11 mouse cellular contexts compared by ENCODE assay signal in genomic region chr1:71971943-71972342, GRCm38 (mm10).
A peak's percentile ranks its signal among the peaks of the same experiment; 100 is the strongest.
DNase-seq lines count a peak whose midpoint lies in the region; ATAC-seq lines count a peak whose summit lies in the region.
"Had no signal": no experiment of that assay in that cellular context is flagged by ENCODE, and none has a peak within 500 bp of the region (broad histone marks: within the 10 kb centered on the region; RNA-seq: fewer than 3 reads in every experiment).

No protein-coding gene starts in this region.

- intact Hi-C loops in gastrocnemius, postnatal 36 days (cut with DNase I) = no loop called here

- peak; percentile 97 for ATAC-seq in frontal cortex, adult (ENCODE audit: low TSS enrichment)
- ATAC-seq: inflammation-experienced regulatory T-cells, adult 6 months; midbrain, embryonic 16.5 days had no signal

- DNase-seq in frontal cortex, postnatal 25 days (ENCODE audit: low spot score in 2 of 2) = no peak
- peak; percentile 11 for DNase-seq in ovary, postnatal 36 days (ENCODE audit: low spot score)
- DNase-seq in ovary, adult 18-20 months (ENCODE audit: low spot score) = no peak
- DNase-seq in gastrocnemius, postnatal 36 days = peak; percentile 63 to 67
- DNase-seq in telencephalon, adult 2 months (ENCODE audit: low read depth, low spot score) = peak; percentile 42
- DNase-seq in kidney, postnatal 10 days = no peak
- no peak for DNase-seq in spleen, adult 12 weeks (ENCODE audit: low spot score)
- DNase-seq: left cerebral cortex, postnatal 4 days had no signal

Comparison
In these comparisons a context has a peak if more than half of its experiments do, and no peak if none do; other contexts are left out.
1. DNase-seq: peak in ovary, postnatal 36 days (single experiment), gastrocnemius, postnatal 36 days (2 of 2) and telencephalon, adult 2 months (single experiment); none in frontal cortex, postnatal 25 days (0 of 2), ovary, adult 18-20 months (single experiment), kidney, postnatal 10 days (single experiment) and spleen, adult 12 weeks (single experiment).